Mouse (Mus musculus): ENCODE measurements at regions not wholly inside any gene's neighbourhood (a gene's known extent, or its start where the extent isn't known, plus 50 kb on each side); places are given as distances from the start of the nearest gene placed in this dataset.

DNA sequence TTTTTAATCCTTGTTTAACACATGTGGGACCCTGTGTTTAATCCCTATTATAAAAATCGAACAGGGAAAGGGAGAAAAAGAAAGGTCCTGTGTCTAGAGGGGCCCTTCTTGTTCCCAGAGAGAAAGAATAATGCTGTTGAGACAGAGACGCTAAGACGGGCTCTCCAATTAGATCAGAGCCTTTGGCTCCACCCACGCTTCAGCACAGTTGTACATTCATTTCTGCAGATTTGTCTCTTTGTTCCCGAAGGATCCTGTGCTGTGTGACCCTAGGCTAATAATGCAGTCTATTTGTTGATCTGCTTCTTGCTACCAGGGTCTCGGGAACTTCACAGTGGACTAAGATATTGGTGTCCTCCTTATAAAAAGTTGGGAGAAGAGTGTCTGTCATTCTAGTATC, 92.0 kb downstream of the Cdc5l start:
- DNase-seq (ENCODE audit: extremely low read depth, low read depth, low spot score): no peak

DNA sequence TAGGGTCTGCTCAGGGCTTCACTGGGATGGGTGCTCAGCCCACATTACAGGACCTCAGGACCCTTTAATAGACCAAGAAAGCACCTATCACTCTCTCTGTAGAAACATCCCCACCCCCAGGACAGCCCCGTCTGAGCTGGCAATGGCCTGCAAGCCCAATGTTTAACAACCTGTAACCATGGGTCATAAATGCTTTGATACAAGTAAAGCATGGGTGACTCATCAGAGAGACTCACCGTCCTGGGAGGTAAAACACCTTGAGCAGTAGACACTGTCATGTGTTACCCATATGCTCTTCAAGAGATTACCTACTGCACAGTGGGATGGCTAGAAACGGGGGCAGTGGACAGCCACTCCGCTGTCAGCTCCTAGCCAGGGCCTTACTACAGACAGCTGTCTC, 92.7 kb downstream of the Cdc5l start:
- no peak for DNase-seq (ENCODE audit: extremely low read depth, low read depth, low spot score)

- DNase-seq (ENCODE audit: extremely low read depth, low read depth, low spot score): no peak
Observed at GRCm38 (mm10) chr17:45339226-45339625, 94.3 kb downstream of the Cdc5l start.

GRCm38 (mm10) chr17:45338086-45338485, 95.5 kb downstream of the Cdc5l start:
- no peak for DNase-seq (ENCODE audit: extremely low read depth, low read depth, low spot score)

DNA sequence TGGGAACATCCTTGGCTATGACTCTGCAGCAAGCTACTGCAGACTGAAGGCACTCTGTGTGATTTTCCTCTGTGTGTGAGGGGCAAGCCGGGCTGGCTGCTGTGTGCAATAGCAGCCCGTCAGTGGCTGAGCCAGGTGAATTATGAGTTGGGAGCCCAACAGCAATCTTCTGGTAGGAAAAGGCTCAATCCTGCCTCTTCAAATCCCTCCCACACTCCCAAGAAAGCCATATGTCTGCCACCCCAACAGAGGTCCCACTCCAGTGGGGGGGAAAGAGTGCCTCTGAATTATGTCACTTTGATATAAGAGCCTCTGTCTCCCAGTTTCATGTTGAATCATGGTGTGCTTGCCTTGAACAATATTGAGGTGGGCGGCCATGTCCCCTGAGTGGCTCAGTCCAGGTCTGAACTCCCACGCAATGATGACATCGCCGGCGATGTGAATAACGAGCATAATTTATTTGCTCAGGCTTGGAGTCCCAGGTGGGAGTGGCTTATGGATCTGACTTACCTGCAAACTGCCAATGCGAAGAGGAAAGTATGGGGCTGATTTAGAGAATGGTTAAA, 97.9 kb downstream of the Cdc5l start:
- DNase-seq (ENCODE audit: extremely low read depth, low read depth, low spot score): no peak

DNA sequence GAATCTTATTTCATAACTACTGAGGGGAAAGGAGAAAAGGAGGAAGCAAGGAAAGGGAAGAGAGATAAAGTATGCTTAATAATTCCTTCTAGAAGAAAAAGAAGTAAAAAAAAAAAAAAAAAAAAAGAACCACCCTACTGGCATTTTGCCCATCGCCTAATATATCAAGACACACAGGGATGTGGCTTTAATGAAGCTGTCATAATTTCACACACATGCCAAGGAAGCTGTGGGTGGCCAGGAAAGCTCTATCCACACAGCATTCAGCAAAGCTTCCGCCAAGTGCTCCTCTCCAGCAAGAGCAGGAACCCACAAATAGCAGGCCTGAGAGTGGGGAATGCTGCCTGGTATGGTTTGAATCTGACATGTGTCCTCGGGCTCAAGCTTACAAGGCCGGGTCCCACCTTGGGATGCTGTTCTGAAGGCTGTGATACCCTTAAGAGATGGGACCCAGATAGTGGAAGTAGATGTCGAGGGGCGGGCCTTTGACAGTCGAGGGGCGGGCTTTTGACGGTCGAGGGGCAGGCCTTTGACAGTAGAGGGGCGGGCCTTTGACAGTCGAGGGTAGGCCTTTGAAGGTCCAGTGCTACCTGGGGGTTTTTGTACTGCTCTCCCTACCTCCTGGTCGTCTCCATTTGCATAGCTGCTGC, 98.7 kb downstream of the Cdc5l start:
- DNase-seq (ENCODE audit: extremely low read depth, low read depth, low spot score): no peak

DNA sequence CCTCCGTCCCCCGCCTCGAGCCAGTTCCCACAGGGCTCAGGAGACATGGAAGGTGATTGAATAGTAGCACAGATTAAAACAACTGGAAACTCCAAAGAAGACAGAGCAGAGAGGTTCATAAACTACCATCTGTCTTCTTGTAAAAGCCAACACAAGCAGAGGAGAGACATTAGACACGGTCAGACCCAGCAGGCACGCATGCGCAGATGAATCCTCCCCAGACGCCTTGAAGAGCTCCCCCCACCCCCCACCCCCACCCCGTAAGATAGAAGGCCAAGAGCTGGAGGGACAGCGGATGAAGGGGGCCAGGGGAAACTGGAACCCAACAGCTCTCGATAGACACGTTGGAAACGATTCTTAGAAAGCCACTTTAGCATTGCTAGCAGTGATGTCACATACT, 101.2 kb downstream of the Cdc5l start:
- DNase-seq (ENCODE audit: extremely low read depth, low read depth, low spot score): no peak

GRCm38 (mm10) chr17:45329241-45329640, 104.3 kb downstream of the Cdc5l start:
- DNase-seq (ENCODE audit: extremely low read depth, low read depth, low spot score): no peak

DNA sequence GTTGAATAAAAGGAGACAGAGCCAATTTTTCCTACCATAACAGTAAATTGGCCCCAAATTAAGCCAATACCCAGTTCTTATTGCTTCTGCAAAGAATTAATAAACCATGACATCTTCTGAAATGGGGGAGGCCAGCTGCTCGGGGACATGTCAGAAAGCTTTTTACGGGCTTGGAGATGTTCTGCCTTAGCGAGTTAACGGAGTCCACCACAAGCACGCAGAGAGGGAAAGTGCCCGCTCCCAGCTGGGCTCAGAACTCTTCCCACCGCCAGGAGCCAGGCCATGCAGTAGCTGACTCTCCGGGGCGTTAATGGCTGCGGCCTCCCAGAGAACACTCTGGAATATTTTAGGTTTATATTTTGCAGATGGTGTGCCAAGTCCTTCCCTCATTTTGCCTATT, 106.8 kb downstream of the Cdc5l start:
- DNase-seq (ENCODE audit: extremely low read depth, low read depth, low spot score): no peak

DNA sequence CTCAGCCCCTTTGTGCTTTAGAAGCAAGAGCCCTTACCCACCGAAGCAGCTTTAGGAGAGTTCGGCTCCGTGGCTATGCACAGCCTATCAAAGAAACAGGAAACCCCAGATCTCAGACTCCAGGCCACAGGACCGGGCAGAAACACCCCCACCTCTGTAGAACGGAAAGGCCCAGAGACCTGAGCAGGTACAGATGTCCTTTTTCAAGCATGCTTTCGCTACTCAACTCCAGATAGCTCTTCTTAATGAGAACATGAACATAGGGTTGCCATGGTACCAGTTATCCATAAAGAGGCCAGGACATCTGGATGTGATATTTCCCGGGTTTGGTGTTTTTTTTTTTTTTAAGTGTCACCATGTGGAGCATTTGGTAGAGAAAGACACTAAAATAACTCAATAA, 107.4 kb downstream of the Cdc5l start:
- no peak for DNase-seq (ENCODE audit: extremely low read depth, low read depth, low spot score)

- no peak for DNase-seq (ENCODE audit: extremely low read depth, low read depth, low spot score)
Observed at GRCm38 (mm10) chr17:45322842-45323241, 110.7 kb downstream of the Cdc5l start.

- DNase-seq (ENCODE audit: extremely low read depth, low read depth, low spot score): no peak
Observed at GRCm38 (mm10) chr17:45320074-45320473, 113.5 kb downstream of the Cdc5l start.

- no peak for DNase-seq (ENCODE audit: extremely low read depth, low read depth, low spot score)
Observed at GRCm38 (mm10) chr17:45318211-45319076, 115.1 kb downstream of the Cdc5l start.

DNA sequence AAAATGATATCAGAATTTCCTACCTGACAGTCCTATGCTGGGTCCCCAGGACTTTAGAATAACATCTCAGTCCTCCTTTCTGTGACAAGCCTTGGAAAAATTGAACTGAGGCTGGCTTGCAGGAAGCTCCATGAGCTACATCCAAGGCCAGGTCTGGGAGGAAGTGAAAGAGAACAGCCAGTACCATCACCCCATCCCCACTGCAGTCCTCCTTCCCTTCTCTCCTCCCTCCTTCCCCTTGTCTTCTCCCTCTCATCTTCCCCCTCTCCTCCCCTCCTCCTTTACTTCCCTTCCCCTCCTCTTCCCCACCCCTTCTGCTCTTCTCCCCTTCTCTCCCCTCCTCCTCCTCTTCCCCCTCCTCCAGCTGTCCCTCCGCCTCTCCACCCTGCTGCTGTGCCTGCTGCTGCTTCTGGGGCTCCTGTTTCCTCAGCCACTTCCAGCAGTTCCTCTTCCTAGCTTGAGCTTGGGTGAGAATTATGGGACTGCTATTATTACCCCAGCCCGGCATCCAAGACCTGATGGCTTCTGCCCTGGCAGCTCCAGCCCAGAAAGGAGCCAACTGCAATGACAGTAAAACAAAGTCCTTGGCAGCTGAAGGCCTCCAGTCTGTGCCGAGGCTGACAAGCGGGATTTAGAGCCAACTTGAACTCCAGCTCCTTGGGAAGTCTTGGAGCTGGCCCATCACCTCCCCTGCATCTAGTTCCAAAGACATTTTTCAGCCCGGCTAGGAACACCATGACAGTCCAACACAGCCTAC, 120.8 kb downstream of the Cdc5l start:
- peak; percentile 67 for DNase-seq (ENCODE audit: extremely low read depth, low read depth, low spot score)

- DNase-seq (ENCODE audit: extremely low read depth, low read depth, low spot score): no peak
Observed at GRCm38 (mm10) chr17:45306506-45306905, 127.0 kb downstream of the Cdc5l start.

- DNase-seq (ENCODE audit: extremely low read depth, low read depth, low spot score): no peak
Observed at GRCm38 (mm10) chr17:45303183-45303582, 130.4 kb downstream of the Cdc5l start.

DNA sequence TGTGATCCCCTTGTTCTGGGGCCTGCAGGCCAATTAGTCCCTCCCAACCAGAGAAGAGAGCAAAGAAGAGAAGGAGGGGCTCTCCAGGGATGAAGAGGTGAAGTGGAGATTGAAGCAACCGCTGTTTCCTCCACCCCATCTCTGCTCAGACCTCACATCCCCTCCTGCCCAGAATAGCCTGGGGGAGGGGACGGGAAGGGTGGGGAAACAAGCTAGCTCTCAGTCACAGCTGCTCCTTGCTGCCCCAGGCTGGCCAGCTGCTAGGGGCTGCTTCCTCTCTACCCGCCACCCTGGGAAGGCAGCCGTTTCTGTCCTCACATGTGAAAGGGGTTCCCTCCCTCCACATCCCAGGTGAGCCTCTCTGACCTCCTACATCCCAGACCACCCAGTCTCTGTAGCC, 135.2 kb downstream of the Cdc5l start:
- DNase-seq (ENCODE audit: extremely low read depth, low read depth, low spot score): no peak

- peak; percentile 21 for DNase-seq (ENCODE audit: extremely low read depth, low read depth, low spot score)
Observed at GRCm38 (mm10) chr17:45297860-45298259, 135.7 kb downstream of the Cdc5l start.

DNA sequence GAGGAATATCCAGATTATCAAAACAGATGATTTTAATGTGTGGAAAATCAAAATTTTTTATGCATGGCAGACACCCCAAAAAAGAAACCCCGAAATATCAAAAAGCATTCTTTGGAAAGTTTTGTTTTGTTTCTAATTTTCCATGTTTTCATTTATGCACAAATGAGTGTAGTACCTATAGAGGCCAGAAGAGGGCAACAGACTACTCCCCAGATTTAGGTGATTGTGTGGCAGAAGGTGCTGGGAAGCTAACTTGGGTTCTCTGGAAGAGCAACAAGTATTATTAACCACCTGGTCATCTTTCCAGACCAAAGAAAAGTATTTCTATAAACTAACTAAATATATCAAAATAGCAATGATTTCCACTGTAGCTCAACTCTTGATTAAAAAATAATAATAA, 137.2 kb downstream of the Cdc5l start:
- DNase-seq (ENCODE audit: extremely low read depth, low read depth, low spot score): no peak

GRCm38 (mm10) chr17:45294886-45295285, 138.7 kb downstream of the Cdc5l start:
- DNase-seq (ENCODE audit: extremely low read depth, low read depth, low spot score): no peak

DNA sequence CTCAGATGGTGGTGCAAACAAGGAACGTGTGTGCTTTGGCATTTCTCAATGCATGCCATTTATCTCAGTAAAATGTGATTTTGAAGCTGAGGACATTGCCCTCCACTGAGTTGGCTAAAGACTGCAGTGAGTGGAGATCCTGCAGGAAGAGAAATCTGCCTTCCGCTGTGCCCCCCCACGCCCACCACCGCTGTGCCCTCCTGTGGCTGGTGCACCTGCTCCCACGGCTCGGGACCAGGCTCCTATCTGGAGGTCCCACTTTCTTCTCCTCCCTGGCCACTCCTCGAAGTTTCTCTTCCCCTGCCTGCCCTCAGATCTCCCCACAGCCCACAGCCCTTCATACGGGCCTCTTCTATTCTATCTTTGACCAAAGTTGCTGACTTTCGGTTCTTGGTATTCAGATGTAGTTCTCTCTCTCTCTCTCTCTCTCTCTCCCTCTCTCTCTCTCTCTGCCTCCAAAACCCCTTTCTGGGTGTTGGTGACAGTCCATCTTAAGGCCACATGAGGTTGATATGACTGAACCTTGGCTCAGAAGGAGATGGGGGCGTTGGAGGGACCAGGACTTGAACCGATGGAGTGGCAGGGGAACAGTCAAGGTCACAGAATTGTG, 139.2 kb downstream of the Cdc5l start:
- DNase-seq (ENCODE audit: extremely low read depth, low read depth, low spot score): no peak

All from fat pad, adult 2 months (tissue).